Mouse (Mus musculus): ENCODE measurements at regions not wholly inside any gene's neighbourhood (a gene's known extent, or its start where the extent isn't known, plus 50 kb on each side); places are given as distances from the start of the nearest gene placed in this dataset.

- TF ChIP-seq CTCF (IDR thresholded peaks at IDR 0.05; ENCODE audit: control insufficient read depth, insufficient read depth, insufficient replicate concordance, low read depth, low read length) (no peak), POLR2A (IDR thresholded peaks at IDR 0.05; ENCODE audit: control insufficient read depth, low read depth, low read length) (no peak)
Measured at GRCm38 (mm10) chr12:99058916-99059315, 138.5 kb downstream of the Ttc8 start.
